Mouse (Mus musculus) leukemia stem cell, adult 10-12 weeks (primary cell): ENCODE results near the gene Dimt1. TPM values are rescaled to one million over a fixed set of nuclear protein-coding genes. Genes with fewer than 3 reads are reported as not detected.

Experiments
- polyA plus RNA-seq: library from polyadenylated mRNA; stranded (reverse); fragments of >175 nt; gene quantifications from 2 replicates; pipeline ENCODE4 v1.2.3, GENCODE M21; 2012; ENCODE audit warnings: low replicate concordance

Gene Dimt1
- 26.0 and 34.6 TPM in 2 replicates for polyA plus RNA-seq

DNA sequence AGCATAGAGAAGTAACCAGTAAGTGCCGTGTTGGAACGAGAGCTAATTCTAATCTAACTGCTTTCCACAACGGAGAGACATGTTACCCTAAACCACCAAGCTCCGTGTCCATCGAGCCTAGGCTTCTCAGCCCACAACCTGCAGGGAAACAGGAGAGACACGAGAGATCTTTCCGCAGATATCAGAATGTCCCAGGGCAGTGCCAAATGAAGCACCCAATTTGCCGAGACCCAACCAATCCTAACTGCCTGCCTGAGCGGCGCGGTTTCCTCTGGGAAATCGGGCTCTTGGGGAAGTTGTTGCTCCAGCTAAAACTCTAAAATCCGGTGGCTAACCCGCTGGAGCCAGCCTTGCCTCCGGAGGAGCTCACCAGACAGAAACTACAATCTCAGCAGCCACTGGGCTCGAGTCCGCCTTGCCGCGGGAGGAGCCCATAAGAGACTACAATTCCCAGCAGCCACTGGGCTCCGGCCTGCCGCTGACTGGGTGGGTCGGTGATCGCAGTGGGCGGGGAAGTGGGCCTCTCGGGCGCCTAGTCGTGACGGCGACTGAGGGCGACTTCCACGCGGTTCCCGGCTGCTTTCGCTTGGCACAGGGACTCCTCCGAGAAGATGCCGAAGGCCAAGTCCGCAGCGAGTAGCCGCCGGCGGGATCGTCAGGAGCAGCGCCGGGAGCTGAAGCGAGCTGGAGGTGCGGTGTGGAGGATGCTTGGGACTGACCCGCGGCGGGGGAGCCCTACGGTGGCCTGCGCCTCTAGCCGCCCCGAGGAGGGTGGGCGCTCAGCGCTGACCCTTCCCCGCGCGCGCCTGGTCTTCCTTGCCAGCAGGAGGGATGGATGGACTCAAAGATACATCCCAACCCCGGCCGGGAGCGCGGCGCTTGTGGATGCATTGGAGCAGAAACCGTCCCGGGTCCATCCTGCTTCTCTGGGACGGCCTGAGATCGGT, at the start of gene Dimt1:
Gene Dimt1 (plus strand): TSS at position 534 of the 947 bp plus-strand sequence.

GRCm38 (mm10) chr13:106936256-106937137, 10.4 kb upstream of the Dimt1 start, which contains the start of gene Ipo11:
Gene Ipo11 (minus strand): TSS chr13:106936958.

Other genes starting within 250 kb of the Dimt1 start
- 5.4 and 17.2 TPM in 2 replicates for gene Ipo11, start 10.2 kb upstream of the Dimt1 start, polyA plus RNA-seq
- 3.6 and 16.2 TPM in 2 replicates for gene Kif2a, start 75.0 kb downstream of the Dimt1 start, polyA plus RNA-seq